Mouse (Mus musculus): ENCODE data around the gene Kcnk13. TPM values are rescaled to one million over a fixed set of nuclear protein-coding genes. Genes with fewer than 3 reads are reported as not detected.
A peak's percentile ranks its signal among the peaks of the same experiment; 100 is the strongest.

Gene Kcnk13
- 1.3 and 1.5 TPM in 2 replicates for polyA plus RNA-seq (2015; fragmentation: Nextera tagmentation; extraction: Ambion mirVana)

- Histone ChIP-seq H3K9me3 (replicated peaks; ENCODE audit: control insufficient read depth, low read length, poor library complexity, severe bottlenecking) (no peaks in the 10 kb centered on the region), H3K36me3 (ENCODE audit: control insufficient read depth, insufficient read depth, low read length) (no peaks in the 10 kb centered on the region), H3K27me3 (ENCODE audit: control insufficient read depth, insufficient read depth, low read depth, low read length) (peaks cover 44% of the 10 kb centered on the region), H3K9ac (ENCODE audit: low read depth, low read length) (peak within 1 kb of the TSS; percentile 71), H3K4me3 (ENCODE audit: low read depth, low read length) (peak within 1 kb of the TSS; percentile 55), H3K4me2 (ENCODE audit: low read length) (peak within 1 kb of the TSS; percentile 84), H3K4me1 (ENCODE audit: control insufficient read depth, insufficient read depth, low read length) (peaks cover 20% of the 10 kb centered on the region), H3K27ac (ENCODE audit: low read length) (no peak within 1 kb of the TSS)
- peak; percentile 63 for ATAC-seq
- under 1% methylated on average over 39 of the region's 39 CpGs for WGBS
Observed at GRCm38 (mm10) chr12:99964301-99965202, at the start of gene Kcnk13. TSS of gene Kcnk13 (plus strand) at chr12:99964499.

DNA sequence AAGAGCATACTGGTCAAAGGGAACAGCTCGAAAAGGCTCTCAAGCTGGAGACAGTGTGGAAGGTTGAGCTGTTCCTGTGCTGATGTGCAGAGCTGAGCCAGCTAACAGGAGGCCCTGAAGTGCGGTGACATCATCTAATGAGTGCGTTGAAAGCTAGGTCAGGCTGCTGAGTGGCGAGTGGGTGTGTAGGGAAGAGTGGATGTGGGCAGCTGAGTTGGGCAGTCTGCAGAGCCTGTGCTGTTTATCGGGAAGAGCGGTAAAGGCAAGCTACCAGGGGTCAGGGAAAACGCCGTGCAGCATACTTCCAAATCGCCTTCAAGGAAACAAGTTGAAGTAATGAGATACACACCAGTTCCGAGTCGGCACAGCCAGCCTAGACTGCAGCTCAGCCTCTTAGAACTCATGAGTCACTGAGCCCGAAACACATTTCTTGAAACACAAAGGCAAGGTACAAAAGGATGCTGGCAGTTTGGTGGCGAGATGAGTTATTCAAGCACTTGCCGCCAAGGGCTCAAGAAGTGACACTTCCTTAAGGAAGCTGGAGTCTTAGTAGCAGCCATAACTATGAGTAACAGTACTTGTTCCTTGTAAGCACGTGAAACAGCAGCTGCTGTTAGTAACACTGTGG lies 46.4 kb upstream of the Kcnk13 start:
- no peaks in the 10 kb centered on the region for H3K27me3 ChIP-seq (ENCODE audit: control insufficient read depth, insufficient read depth, low read depth, low read length)
- H3K4me2 ChIP-seq (ENCODE audit: low read length): no peak overlapping the region
- no peak overlapping the region for H3K9ac ChIP-seq (ENCODE audit: low read depth, low read length)
- no peak overlapping the region for H3K27ac ChIP-seq (ENCODE audit: low read length)
- 91% methylated on average over 15 of the region's 15 CpGs for WGBS
- H3K9me3 ChIP-seq (replicated peaks; ENCODE audit: control insufficient read depth, low read length, poor library complexity, severe bottlenecking): no peaks in the 10 kb centered on the region
- no peak for ATAC-seq
- peaks cover 12% of the 10 kb centered on the region; the same call in 1 of the 2 replicates for H3K36me3 ChIP-seq (ENCODE audit: control insufficient read depth, insufficient read depth, low read length)
- no peak overlapping the region for H3K4me3 ChIP-seq (ENCODE audit: low read depth, low read length)
- H3K4me1 ChIP-seq (ENCODE audit: control insufficient read depth, insufficient read depth, low read length): peaks cover 3% of the 10 kb centered on the region

DNA sequence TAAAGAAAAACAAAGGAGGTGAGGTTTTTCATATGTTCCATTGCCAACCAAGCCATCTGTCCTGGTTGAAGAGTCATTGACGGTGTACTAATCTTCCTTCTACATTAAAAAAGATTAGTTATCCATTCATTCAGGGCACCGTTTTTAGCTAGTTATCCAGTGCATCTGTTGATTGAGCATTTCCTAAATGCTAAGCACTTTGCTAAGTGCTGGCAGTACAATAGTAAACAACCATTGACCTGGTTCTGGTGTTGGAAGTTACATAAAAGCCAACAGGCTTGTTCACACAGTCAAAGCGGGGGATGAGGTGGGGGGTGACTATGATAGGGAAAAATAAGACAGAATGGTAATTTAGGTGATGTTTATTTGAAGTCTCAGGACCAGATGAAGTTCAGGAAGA lies 44.7 kb upstream of the Kcnk13 start:
- Histone ChIP-seq H3K27ac (ENCODE audit: low read length) (no peak overlapping the region), H3K4me3 (ENCODE audit: low read depth, low read length) (no peak overlapping the region), H3K9ac (ENCODE audit: low read depth, low read length) (no peak overlapping the region), H3K9me3 (replicated peaks; ENCODE audit: control insufficient read depth, low read length, poor library complexity, severe bottlenecking) (no peaks in the 10 kb centered on the region), H3K36me3 (ENCODE audit: control insufficient read depth, insufficient read depth, low read length) (peaks cover 9% of the 10 kb centered on the region; the same call in 1 of the 2 replicates), H3K4me1 (ENCODE audit: control insufficient read depth, insufficient read depth, low read length) (peaks cover 12% of the 10 kb centered on the region), H3K4me2 (ENCODE audit: low read length) (no peak overlapping the region), H3K27me3 (ENCODE audit: control insufficient read depth, insufficient read depth, low read depth, low read length) (no peaks in the 10 kb centered on the region)
- no peak for ATAC-seq
- WGBS: 90% methylated on average over 3 of the region's 3 CpGs

- no peak for ATAC-seq
- no peaks in the 10 kb centered on the region for H3K9me3 ChIP-seq (replicated peaks; ENCODE audit: control insufficient read depth, low read length, poor library complexity, severe bottlenecking)
- H3K36me3 ChIP-seq (ENCODE audit: control insufficient read depth, insufficient read depth, low read length): peaks cover 9% of the 10 kb centered on the region; the same call in 1 of the 2 replicates
- H3K4me3 ChIP-seq (ENCODE audit: low read depth, low read length): no peak overlapping the region
- H3K4me2 ChIP-seq (ENCODE audit: low read length): no peak overlapping the region
- WGBS: 78% methylated on average over 3 of the region's 3 CpGs
- no peaks in the 10 kb centered on the region for H3K27me3 ChIP-seq (ENCODE audit: control insufficient read depth, insufficient read depth, low read depth, low read length)
- H3K4me1 ChIP-seq (ENCODE audit: control insufficient read depth, insufficient read depth, low read length): peaks cover 12% of the 10 kb centered on the region
- no peak overlapping the region for H3K27ac ChIP-seq (ENCODE audit: low read length)
- H3K9ac ChIP-seq (ENCODE audit: low read depth, low read length): no peak overlapping the region
Observed at GRCm38 (mm10) chr12:99921045-99921444, 43.3 kb upstream of the Kcnk13 start.

DNA sequence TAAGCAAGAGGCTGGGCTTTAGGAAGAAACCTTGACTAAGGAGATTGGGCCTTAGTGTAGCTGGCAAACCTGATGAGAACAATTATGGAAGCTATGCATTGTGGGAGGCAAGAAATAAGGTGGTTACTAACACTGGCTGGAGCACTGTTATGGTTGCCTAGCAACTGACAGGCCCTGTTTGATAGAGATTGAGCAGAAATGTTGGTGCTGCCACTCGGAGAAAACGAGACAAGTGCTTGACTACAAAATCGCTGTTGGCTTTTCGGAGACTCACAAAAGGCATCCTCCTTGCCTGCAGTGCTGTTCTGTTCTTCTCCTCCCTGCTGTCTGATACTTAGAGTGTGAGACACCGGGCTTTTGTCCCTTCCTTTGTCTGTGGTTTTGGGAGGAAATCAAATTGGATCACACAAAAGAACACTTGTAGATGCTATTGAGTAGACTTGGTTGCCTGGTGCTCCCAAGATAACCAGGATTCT lies 41.1 kb upstream of the Kcnk13 start:
- peak; percentile 91 for ATAC-seq
- WGBS: 6% methylated on average over 5 of the region's 5 CpGs
- no peak overlapping the region; the same call in 1 of the 2 replicates for H3K4me2 ChIP-seq (ENCODE audit: low read length)

DNA sequence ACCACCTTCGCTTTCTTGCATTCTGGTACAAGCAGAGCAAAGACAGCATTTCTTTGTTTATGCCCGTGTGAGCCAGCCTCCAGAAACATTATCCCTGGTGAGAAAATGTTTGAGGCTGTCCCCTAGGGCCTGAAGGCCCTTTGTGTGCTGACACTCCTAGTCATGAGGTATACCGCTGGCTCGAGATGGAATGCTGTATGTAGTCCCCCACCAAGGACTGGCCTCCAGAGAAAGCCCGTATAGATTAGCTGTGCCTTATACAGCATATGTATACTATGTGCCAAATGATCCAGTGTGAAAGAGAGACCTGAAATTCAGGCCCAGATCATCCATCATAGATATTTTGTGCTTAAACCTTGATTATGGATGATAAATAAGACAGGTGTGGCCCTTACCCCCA lies 40.6 kb upstream of the Kcnk13 start:
- Histone ChIP-seq H3K36me3 (ENCODE audit: control insufficient read depth, insufficient read depth, low read length) (peaks cover 15% of the 10 kb centered on the region), H3K4me2 (ENCODE audit: low read length) (no peak overlapping the region), H3K4me1 (ENCODE audit: control insufficient read depth, insufficient read depth, low read length) (peaks cover 12% of the 10 kb centered on the region), H3K27me3 (ENCODE audit: control insufficient read depth, insufficient read depth, low read depth, low read length) (no peaks in the 10 kb centered on the region), H3K9me3 (replicated peaks; ENCODE audit: control insufficient read depth, low read length, poor library complexity, severe bottlenecking) (no peaks in the 10 kb centered on the region), H3K9ac (ENCODE audit: low read depth, low read length) (no peak overlapping the region), H3K27ac (ENCODE audit: low read length) (peak overlapping the region; percentile 81), H3K4me3 (ENCODE audit: low read depth, low read length) (no peak overlapping the region)
- WGBS: 24% methylated on average over 5 of the region's 5 CpGs
- ATAC-seq: peak; percentile 69

More for the DNA sequence above, 41.1 kb upstream of the Kcnk13 start:
- Histone ChIP-seq H3K27ac (ENCODE audit: low read length) (peak overlapping the region; percentile 81), H3K4me3 (ENCODE audit: low read depth, low read length) (no peak overlapping the region), H3K9ac (ENCODE audit: low read depth, low read length) (no peak overlapping the region), H3K36me3 (ENCODE audit: control insufficient read depth, insufficient read depth, low read length) (peaks cover 17% of the 10 kb centered on the region), H3K9me3 (replicated peaks; ENCODE audit: control insufficient read depth, low read length, poor library complexity, severe bottlenecking) (no peaks in the 10 kb centered on the region), H3K27me3 (ENCODE audit: control insufficient read depth, insufficient read depth, low read depth, low read length) (no peaks in the 10 kb centered on the region), H3K4me1 (ENCODE audit: control insufficient read depth, insufficient read depth, low read length) (peaks cover 12% of the 10 kb centered on the region)

GRCm38 (mm10) chr12:99928311-99928710 lies 36.0 kb upstream of the Kcnk13 start:
- H3K27ac ChIP-seq (ENCODE audit: low read length): no peak overlapping the region
- no peak overlapping the region for H3K4me2 ChIP-seq (ENCODE audit: low read length)
- no peaks in the 10 kb centered on the region for H3K9me3 ChIP-seq (replicated peaks; ENCODE audit: control insufficient read depth, low read length, poor library complexity, severe bottlenecking)
- H3K4me3 ChIP-seq (ENCODE audit: low read depth, low read length): no peak overlapping the region
- 89% methylated on average over 7 of the region's 7 CpGs for WGBS
- H3K9ac ChIP-seq (ENCODE audit: low read depth, low read length): no peak overlapping the region
- peaks cover 17% of the 10 kb centered on the region for H3K36me3 ChIP-seq (ENCODE audit: control insufficient read depth, insufficient read depth, low read length)
- peaks cover 4% of the 10 kb centered on the region for H3K4me1 ChIP-seq (ENCODE audit: control insufficient read depth, insufficient read depth, low read length)
- ATAC-seq: no peak
- H3K27me3 ChIP-seq (ENCODE audit: control insufficient read depth, insufficient read depth, low read depth, low read length): no peaks in the 10 kb centered on the region

- Histone ChIP-seq H3K9me3 (replicated peaks; ENCODE audit: control insufficient read depth, low read length, poor library complexity, severe bottlenecking) (no peaks in the 10 kb centered on the region), H3K4me3 (ENCODE audit: low read depth, low read length) (no peak overlapping the region), H3K9ac (ENCODE audit: low read depth, low read length) (no peak overlapping the region), H3K27me3 (ENCODE audit: control insufficient read depth, insufficient read depth, low read depth, low read length) (no peaks in the 10 kb centered on the region), H3K4me1 (ENCODE audit: control insufficient read depth, insufficient read depth, low read length) (no peaks in the 10 kb centered on the region), H3K4me2 (ENCODE audit: low read length) (no peak overlapping the region), H3K36me3 (ENCODE audit: control insufficient read depth, insufficient read depth, low read length) (peaks cover 17% of the 10 kb centered on the region), H3K27ac (ENCODE audit: low read length) (0 out of 2 replicates have a peak overlapping the region, but pooled peaks have one; percentile 15)
- ATAC-seq: no peak
- 95% methylated on average over 1 of the region's 1 CpGs for WGBS
Observed at GRCm38 (mm10) chr12:99929160-99929559, 35.1 kb upstream of the Kcnk13 start.

- peaks cover 22% of the 10 kb centered on the region for H3K36me3 ChIP-seq (ENCODE audit: control insufficient read depth, insufficient read depth, low read length)
Observed at GRCm38 (mm10) chr12:99932245-99932644, 32.1 kb upstream of the Kcnk13 start.

More at GRCm38 (mm10) chr12:99932245-99932644, 32.1 kb upstream of the Kcnk13 start:
- H3K27me3 ChIP-seq (ENCODE audit: control insufficient read depth, insufficient read depth, low read depth, low read length): no peaks in the 10 kb centered on the region
- no peaks in the 10 kb centered on the region for H3K9me3 ChIP-seq (replicated peaks; ENCODE audit: control insufficient read depth, low read length, poor library complexity, severe bottlenecking)
- 90% methylated on average over 4 of the region's 4 CpGs for WGBS
- H3K4me2 ChIP-seq (ENCODE audit: low read length): no peak overlapping the region
- no peak overlapping the region for H3K4me3 ChIP-seq (ENCODE audit: low read depth, low read length)
- no peak overlapping the region for H3K27ac ChIP-seq (ENCODE audit: low read length)
- no peak for ATAC-seq
- no peaks in the 10 kb centered on the region for H3K4me1 ChIP-seq (ENCODE audit: control insufficient read depth, insufficient read depth, low read length)
- H3K9ac ChIP-seq (ENCODE audit: low read depth, low read length): no peak overlapping the region

All from midbrain, embryonic 16.5 days (tissue).